Mouse (Mus musculus) intestine, embryonic 16.5 days (tissue): Measurements from ENCODE around the gene Nhlh1. TPM values are rescaled to one million over a fixed set of nuclear protein-coding genes. Genes with fewer than 3 reads are reported as not detected.

Experiments used
- ATAC-seq: fragments of 200-750 bp; cut with Nextera tagmentation; 2 replicates; pipeline ENCODE4 v1.8.0; 2017; ENCODE audit warnings: moderate TSS enrichment, moderate library complexity
- H3K27ac ChIP-seq: fragments of 300-500 bp; sonication (generic); 2 replicates; pipeline ENCODE4 v1.5.1; 2014; ENCODE audit warnings: mild to moderate bottlenecking, low read length
- H3K27me3 ChIP-seq: fragments of 300-500 bp; sonication (generic); replicated peaks from 2 replicates; pipeline ENCODE4 v1.6.1; 2014; ENCODE audit warnings: low read length, control low read depth, mixed read lengths; ENCODE audit not compliant: control insufficient read depth, insufficient read depth
- H3K36me3 ChIP-seq: fragments of 300-500 bp; sonication (generic); 2 replicates; pipeline ENCODE4 v1.6.1; 2014; ENCODE audit warnings: low read length, control low read depth; ENCODE audit not compliant: control insufficient read depth, insufficient read depth
- H3K4me1 ChIP-seq: fragments of 300-500 bp; sonication (generic); 2 replicates; pipeline ENCODE4 v1.6.1; 2014; ENCODE audit warnings: low read length, control low read depth, mixed read lengths; ENCODE audit not compliant: control insufficient read depth, insufficient read depth
- H3K4me2 ChIP-seq: fragments of 300-500 bp; sonication (generic); 2 replicates; pipeline ENCODE4 v1.6.1; 2014; ENCODE audit warnings: low read depth, low read length, control low read depth
- H3K4me3 ChIP-seq: fragments of 300-500 bp; sonication (generic); 2 replicates; pipeline ENCODE4 v1.5.1; 2014; ENCODE audit warnings: mild to moderate bottlenecking, low read length
- H3K9ac ChIP-seq: fragments of 300-500 bp; sonication (generic); 2 replicates; pipeline ENCODE4 v1.6.1; 2014; ENCODE audit warnings: low read depth, low read length
- H3K9me3 ChIP-seq: fragments of 300-500 bp; sonication (generic); 2 replicates; pipeline ENCODE4 v1.6.1; 2016; ENCODE audit warnings: low read length, control low read depth; ENCODE audit not compliant: control insufficient read depth
- WGBS: fragments of 180-500 bp; shearing (Covaris S2); extraction: QIAGEN DNeasy Blood & Tissue Kit; methylation state at CpG from one replicate; pipeline ENCODE4 v1.1.7; 2014; 5-methylcytosine and 5-hydroxymethylcytosine counted together
- polyA plus RNA-seq: library from polyadenylated mRNA; unstranded; fragments of >200 nt; fragmentation: Nextera tagmentation; extraction: Ambion mirVana; gene quantifications from 2 replicates; pipeline ENCODE4 v1.2.1, GENCODE M21; 2015

Nhlh1 gene
- polyA plus RNA-seq, 1 experiment from 2014 or later = 0.09 TPM

DNA sequence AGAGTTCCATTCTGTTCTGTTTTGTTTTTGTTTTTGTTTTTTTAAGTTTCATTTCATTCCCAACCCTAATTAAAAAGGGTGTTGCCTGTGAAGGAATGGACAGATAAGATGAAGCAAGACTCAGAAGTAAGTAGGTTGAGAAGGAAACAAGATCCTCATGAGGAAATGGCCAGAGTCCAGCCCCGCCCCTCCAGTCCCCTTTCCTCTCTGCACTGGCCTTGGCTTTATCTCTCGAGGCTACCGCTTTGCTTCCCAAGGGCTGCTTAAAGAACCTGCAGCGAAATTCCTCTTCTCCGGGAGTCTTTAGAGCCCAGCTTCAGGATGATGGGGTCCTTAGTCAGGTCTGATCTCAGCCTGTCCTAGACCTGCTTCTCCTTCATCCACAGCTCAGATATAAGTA, 20.6 kb upstream of the Nhlh1 start:
- Histone ChIP-seq H3K27me3 (no peaks in the 10 kb centered on the region), H3K4me1 (0 out of 2 replicates have a peak, but pooled peaks cover 3% of the 10 kb centered on the region), H3K9me3 (no peaks in the 10 kb centered on the region), H3K9ac (peak overlapping the region; percentile 53; the same call in 1 of the 2 replicates), H3K4me2 (peak overlapping the region; percentile 33), H3K36me3 (peaks cover 14% of the 10 kb centered on the region; the same call in 1 of the 2 replicates), H3K27ac (peak overlapping the region; percentile 92), H3K4me3 (peak overlapping the region; percentile 22; the same call in 1 of the 2 replicates)
- WGBS = 35% methylated on average over 5 of the region's 5 CpGs
- ATAC-seq = peak; percentile 79

DNA sequence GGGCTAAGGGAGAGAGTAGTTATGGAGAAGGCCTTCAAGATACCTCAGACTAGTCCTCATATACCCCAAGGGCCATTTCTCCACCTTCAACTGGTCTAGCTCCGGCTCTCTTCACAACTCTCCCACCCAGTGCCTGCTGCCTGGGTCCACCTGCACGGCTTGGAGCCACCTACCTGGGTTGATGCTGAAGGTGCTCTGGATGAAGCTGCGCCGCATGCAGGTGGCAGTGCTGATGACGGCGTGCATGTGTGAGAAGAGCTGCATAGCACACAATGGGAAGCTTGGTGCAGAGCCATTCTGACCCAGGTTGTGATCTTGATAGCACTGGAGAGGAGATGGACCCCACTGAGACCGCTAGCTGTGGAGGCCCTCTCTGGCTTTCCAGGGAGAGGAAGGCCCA, 15.2 kb upstream of the Nhlh1 start:
- Histone ChIP-seq H3K9ac (no peak overlapping the region), H3K36me3 (peaks cover 47% of the 10 kb centered on the region), H3K4me3 (no peak overlapping the region), H3K4me2 (no peak overlapping the region), H3K27me3 (no peaks in the 10 kb centered on the region), H3K9me3 (no peaks in the 10 kb centered on the region), H3K27ac (no peak overlapping the region), H3K4me1 (no peaks in the 10 kb centered on the region)
- 93% methylated on average over 7 of the region's 7 CpGs for WGBS
- no peak for ATAC-seq

DNA sequence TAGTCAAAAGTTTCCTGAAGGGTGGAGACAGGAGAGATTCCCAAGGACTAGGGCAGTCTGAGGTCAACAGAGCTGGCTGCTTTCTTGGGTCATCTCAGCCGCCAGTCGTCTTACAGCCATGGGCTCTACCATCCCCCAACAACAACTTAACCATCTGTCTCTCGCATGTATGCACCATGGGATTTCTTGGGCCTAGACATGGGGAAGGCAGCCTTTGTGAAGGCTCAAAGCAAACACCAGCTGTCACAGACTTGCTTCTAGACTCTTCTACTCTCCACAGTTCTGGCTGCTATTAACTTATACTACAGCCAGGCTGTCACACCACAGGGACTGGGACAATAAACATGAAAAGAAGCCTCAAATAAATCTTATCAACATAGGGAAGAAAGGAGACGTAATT, 14.2 kb upstream of the Nhlh1 start:
- Histone ChIP-seq H3K4me2 (no peak overlapping the region), H3K4me1 (no peaks in the 10 kb centered on the region), H3K36me3 (peaks cover 50% of the 10 kb centered on the region), H3K27me3 (no peaks in the 10 kb centered on the region), H3K4me3 (no peak overlapping the region), H3K9me3 (no peaks in the 10 kb centered on the region), H3K27ac (no peak overlapping the region), H3K9ac (no peak overlapping the region)
- 73% methylated on average over 4 of the region's 4 CpGs for WGBS
- no peak for ATAC-seq

DNA sequence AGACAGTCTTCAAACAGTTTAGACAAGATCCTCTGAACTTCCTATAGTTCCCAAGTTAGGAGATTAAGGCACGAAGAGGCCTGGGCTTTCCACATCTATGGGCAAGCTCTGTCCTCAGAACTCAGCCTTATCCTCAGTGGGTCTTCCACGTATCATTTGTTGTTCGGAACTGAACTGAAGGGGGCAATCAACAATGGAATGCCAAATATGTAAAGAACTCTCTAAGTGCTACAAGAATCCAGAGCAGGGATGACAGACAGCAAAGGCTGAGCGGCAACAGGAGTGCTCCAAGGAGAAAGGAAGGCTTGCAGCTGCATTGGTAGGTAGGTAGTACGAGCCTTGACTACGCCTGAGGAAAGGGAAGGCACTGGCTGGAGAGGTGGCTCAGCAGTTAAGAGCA, 12.9 kb upstream of the Nhlh1 start:
- no peak overlapping the region for H3K4me2 ChIP-seq
- H3K9ac ChIP-seq = no peak overlapping the region
- ATAC-seq = no peak
- no peaks in the 10 kb centered on the region for H3K9me3 ChIP-seq
- H3K4me3 ChIP-seq = no peak overlapping the region
- H3K36me3 ChIP-seq = peaks cover 54% of the 10 kb centered on the region
- no peak overlapping the region for H3K27ac ChIP-seq
- no peaks in the 10 kb centered on the region for H3K27me3 ChIP-seq
- 52% methylated on average over 6 of the region's 6 CpGs for WGBS
- H3K4me1 ChIP-seq = no peaks in the 10 kb centered on the region

DNA sequence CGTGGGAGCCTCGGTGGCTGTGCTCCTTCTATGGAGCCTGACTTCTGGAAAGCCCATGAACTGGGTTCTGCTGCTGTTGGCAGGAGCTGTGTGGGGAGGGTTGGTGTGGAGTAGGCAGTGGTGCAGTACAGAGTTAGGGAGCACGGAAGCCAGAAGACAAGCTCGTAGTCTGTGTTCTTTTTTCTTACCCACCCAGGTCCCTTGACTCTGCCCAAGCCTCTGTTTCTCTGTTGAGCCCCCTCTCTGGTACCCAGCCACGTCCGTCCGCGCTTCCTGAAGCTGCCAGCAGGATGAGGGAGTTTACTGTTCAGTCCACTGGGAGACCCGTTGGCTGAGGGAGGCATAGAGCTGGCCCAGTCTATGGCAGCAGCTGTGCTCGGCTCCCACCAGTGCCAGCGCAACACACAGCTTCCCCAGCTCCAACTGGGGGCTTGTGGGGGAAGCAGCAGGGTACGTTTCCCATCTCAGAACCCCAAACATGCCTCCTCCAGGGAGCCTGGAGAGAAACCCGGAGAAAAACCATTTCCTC, 7.3 kb upstream of the Nhlh1 start:
- Histone ChIP-seq H3K36me3 (peaks cover 34% of the 10 kb centered on the region), H3K27ac (peak overlapping the region; percentile 70), H3K4me3 (no peak overlapping the region), H3K4me2 (no peak overlapping the region), H3K9me3 (no peaks in the 10 kb centered on the region), H3K4me1 (peaks cover 22% of the 10 kb centered on the region), H3K27me3 (no peaks in the 10 kb centered on the region), H3K9ac (no peak overlapping the region)
- WGBS = 71% methylated on average over 13 of the region's 13 CpGs
- ATAC-seq = no peak

DNA sequence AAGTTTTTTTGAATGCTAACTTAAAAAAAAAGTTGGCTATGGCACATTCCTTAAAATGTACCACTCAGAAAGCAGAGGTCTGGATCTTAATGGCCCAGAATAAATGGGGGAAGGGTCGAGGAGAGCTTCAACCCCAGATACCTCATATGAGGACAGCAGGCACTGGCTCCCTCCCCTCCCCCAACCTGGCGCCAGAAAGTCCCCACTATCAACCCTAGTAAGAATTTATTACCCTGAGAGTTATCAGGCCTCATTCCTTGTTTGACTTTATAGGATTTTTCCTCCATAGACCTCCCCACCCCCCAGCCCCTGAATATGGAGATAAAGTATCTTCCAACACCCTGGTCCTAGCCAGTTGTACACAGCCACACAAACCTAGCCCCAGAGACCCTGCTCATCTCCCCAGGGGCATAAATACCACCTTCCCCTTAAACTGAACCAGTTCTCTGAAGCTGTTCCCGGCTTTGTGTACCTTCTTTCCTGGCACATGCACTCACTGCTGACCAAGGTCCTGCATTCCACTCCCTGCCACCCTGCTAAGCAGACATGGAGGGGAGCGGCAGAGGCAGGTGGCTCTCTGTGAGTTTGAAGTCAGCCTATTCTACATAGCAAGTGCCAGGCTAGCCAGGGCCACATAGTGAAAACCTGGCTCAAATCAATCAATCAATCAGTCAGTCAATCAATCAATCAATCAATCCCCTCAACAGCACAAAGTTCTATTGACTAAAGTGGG, 6.1 kb upstream of the Nhlh1 start:
- Histone ChIP-seq H3K4me3 (no peak overlapping the region), H3K36me3 (peaks cover 23% of the 10 kb centered on the region), H3K4me2 (no peak overlapping the region), H3K9ac (peak overlapping the region; percentile 5; the same call in 1 of the 2 replicates), H3K4me1 (peaks cover 22% of the 10 kb centered on the region), H3K9me3 (no peaks in the 10 kb centered on the region), H3K27me3 (no peaks in the 10 kb centered on the region), H3K27ac (peak overlapping the region; percentile 70)
- 20% methylated on average over 4 of the region's 4 CpGs for WGBS
- peak; percentile 78 for ATAC-seq

DNA sequence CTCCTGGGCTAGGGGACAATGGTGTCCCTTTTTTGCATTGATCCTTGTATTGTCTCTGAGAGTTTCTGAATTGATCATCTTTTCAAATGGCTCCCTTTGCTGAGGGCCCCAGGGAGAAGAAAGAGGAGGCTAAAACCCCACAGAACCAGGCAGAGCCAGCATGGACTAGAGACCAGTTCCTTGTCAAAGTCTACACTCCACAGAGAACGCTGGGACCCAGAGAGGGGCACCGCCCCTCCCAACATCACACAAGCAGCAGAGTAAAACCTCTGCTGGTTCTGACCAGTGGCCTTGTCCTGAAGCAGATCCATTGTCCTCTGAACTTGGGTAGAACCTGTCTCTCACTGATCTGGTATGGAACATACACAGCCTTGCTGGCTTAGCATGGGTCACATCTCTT, 4.7 kb upstream of the Nhlh1 start:
- Histone ChIP-seq H3K36me3 (peaks cover 15% of the 10 kb centered on the region), H3K4me3 (no peak overlapping the region), H3K9ac (no peak overlapping the region), H3K9me3 (no peaks in the 10 kb centered on the region), H3K27me3 (no peaks in the 10 kb centered on the region), H3K4me2 (no peak overlapping the region), H3K27ac (no peak overlapping the region), H3K4me1 (peaks cover 22% of the 10 kb centered on the region)
- WGBS = 82% methylated on average over 2 of the region's 2 CpGs
- ATAC-seq = no peak

DNA sequence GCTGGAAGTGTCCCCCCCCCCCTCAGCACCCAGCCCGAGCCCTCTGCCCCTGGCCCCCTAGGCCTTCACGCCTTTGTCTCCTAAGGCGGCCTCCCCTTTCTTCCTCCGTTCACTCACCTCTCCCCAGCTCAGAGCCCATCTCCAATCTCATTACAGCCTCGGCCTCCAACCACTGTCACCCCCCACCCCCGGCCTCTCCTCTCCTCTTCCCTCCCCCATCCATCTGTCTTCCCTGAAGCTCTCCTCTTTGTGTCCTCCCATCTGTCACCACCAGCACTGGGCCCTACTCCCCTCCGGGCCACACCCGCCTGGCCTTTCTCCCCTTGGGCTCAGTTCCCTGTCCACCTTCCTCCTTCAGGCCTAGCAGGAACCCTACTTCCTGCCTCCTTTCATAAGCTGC, 3.8 kb upstream of the Nhlh1 start:
- Histone ChIP-seq H3K4me1 (peaks cover 22% of the 10 kb centered on the region), H3K27ac (no peak overlapping the region), H3K4me2 (no peak overlapping the region), H3K9me3 (no peaks in the 10 kb centered on the region), H3K36me3 (peaks cover 11% of the 10 kb centered on the region), H3K4me3 (no peak overlapping the region), H3K9ac (no peak overlapping the region), H3K27me3 (no peaks in the 10 kb centered on the region)
- 30% methylated on average over 8 of the region's 8 CpGs for WGBS
- ATAC-seq = no peak

DNA sequence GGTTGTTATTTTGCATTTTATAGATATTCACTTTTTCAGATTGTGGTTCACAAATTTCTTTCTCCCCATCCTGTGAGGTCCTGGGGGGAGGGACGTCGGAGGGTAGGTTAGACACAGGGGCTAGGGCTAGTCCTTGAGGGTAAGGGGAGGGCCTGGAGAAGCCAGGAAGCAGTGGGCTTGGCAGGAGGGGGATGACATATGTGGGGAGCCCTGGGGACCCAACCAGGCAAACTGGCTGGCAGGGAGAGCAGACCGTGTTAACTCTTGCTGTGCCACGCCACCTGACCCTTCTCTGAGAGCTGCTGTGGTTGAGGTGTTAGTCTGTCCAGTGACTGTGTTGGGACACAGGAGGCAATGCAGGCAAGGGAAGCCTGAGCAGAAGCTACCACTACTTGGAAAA, 3.3 kb upstream of the Nhlh1 start:
- Histone ChIP-seq H3K9me3 (no peaks in the 10 kb centered on the region), H3K9ac (no peak overlapping the region), H3K4me1 (peaks cover 22% of the 10 kb centered on the region), H3K36me3 (peaks cover 11% of the 10 kb centered on the region), H3K27ac (no peak overlapping the region), H3K27me3 (no peaks in the 10 kb centered on the region), H3K4me3 (no peak overlapping the region), H3K4me2 (no peak overlapping the region)
- ATAC-seq = no peak
- 58% methylated on average over 4 of the region's 4 CpGs for WGBS
